Mouse (Mus musculus): ENCODE data around the gene Prokr1. TPM values are rescaled to one million over a fixed set of nuclear protein-coding genes. Genes with fewer than 3 reads are reported as not detected.
"Not testable (repeated sequence)": the region's sequence is repeated elsewhere in the genome, so short reads cannot be mapped to it uniquely, and the experiment has no call there.

The Prokr1 gene
- total RNA-seq, 1 experiment from 2014 or later, result 2.6 TPM

DNA sequence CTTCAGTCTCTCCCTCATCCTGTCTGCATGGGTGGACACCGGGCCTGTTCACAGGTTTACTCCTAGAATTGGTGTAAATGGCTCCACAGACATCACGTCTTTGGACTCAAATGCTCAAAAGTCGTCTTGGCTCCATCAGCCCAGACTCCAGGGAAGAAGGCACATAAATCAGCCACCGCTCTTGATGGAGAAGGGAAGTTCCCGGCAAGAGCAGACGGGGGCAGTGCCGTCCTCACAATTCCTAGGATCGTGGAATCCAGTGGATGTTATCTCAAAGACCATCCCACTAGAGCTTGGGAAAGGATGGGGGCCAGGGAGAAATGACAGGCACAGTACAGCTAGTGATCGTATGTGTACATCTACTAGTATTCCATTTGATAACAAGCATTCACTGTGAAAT, 12.3 kb downstream of the Prokr1 start:
- ATAC-seq (ENCODE audit: extremely low read depth, insufficient number of reproducible peaks, low FRiP score, poor library complexity, severe bottlenecking), result no peak

- ATAC-seq (ENCODE audit: extremely low read depth, insufficient number of reproducible peaks, low FRiP score, poor library complexity, severe bottlenecking), result no peak
Observed at GRCm38 (mm10) chr6:87576648-87577330, 13.8 kb downstream of the Prokr1 start.

GRCm38 (mm10) chr6:87571863-87572262, 18.7 kb downstream of the Prokr1 start:
- ATAC-seq (ENCODE audit: extremely low read depth, insufficient number of reproducible peaks, low FRiP score, poor library complexity, severe bottlenecking), result not testable (repeated sequence)

DNA sequence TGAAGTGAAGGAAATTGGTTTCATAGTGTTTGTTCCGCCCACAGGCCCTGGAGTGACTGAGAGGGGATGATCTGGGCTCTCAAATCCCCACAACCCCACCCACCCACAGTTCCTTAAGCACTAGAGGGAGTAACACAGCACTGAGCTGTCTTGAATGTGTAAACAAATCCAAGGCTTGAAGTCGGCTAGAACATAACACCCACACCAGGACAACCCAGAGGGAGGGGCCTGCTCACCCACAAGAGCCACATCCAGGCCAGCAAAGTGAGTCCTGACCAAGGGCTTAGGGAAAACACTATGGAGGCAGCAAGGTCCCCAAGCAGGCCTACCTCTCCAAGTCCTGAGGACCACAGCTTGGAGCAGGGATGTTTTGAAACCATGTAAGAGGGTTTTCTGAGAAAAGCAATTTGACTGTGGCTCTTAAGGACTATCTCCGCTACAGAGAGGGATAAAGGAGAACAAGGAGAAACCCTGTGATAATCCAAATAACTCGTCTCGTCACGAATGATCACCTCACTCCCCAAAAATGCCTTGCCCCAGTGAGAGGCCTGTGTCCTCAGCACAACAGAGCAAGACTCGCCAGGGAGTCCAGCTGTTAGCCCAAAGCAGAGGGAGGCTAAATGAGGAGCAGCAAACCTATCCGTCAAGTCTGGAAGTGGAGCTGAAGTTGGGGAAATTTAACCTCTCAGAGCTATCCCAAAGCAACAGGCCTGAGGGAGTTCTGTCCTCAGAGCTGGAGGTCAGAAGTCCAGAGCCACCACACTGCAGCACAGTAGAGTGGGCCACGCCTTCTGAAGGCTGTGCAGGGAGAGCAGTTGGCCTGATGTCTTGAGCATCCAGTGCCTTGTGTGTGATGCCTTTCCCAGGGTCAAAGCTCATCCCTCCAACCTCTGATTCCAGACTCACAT, 22.6 kb downstream of the Prokr1 start:
- ATAC-seq (ENCODE audit: extremely low read depth, insufficient number of reproducible peaks, low FRiP score, poor library complexity, severe bottlenecking), result no peak

GRCm38 (mm10) chr6:87565166-87565565, 25.4 kb downstream of the Prokr1 start:
- ATAC-seq (ENCODE audit: extremely low read depth, insufficient number of reproducible peaks, low FRiP score, poor library complexity, severe bottlenecking), result no peak

DNA sequence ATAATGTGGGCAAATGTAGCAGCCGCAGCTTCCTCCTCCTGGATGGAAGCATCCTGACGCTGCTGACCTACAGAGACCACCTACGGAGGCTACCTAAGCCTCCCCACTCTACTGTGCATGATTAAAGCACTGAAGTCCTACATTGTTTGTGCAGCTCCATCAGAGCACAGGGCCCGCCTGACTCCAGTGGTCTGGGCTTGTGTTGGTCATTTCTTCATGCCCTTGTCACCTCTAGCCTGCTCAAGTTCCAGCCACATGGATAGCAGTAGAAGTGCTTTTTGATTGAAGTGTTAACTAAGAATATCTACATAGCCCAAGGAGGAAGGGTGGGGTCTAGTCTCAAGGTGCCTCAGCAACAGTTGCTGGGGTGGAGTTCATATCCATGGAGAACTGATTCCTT, 26.2 kb downstream of the Prokr1 start:
- ATAC-seq (ENCODE audit: extremely low read depth, insufficient number of reproducible peaks, low FRiP score, poor library complexity, severe bottlenecking), result no peak

DNA sequence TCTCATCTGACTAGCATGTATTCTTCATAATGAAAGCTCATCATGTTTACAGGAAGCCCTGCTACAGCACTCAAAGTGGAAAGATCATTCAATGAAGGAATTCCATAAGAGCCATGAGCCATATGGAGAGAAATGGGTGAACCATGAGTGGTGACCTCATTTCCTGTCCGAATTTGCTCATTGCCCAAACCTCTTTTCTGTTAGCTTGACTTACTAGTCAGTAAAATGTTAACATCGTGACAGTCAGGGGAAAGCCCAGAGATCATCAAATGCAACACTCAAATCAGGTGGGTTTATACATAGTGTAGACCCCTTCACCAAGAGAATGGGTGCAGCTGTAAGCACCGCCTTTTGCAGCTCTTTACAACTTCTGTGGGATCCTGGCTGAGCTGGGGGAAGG, 36.8 kb downstream of the Prokr1 start:
- no peak for ATAC-seq (ENCODE audit: extremely low read depth, insufficient number of reproducible peaks, low FRiP score, poor library complexity, severe bottlenecking)

DNA sequence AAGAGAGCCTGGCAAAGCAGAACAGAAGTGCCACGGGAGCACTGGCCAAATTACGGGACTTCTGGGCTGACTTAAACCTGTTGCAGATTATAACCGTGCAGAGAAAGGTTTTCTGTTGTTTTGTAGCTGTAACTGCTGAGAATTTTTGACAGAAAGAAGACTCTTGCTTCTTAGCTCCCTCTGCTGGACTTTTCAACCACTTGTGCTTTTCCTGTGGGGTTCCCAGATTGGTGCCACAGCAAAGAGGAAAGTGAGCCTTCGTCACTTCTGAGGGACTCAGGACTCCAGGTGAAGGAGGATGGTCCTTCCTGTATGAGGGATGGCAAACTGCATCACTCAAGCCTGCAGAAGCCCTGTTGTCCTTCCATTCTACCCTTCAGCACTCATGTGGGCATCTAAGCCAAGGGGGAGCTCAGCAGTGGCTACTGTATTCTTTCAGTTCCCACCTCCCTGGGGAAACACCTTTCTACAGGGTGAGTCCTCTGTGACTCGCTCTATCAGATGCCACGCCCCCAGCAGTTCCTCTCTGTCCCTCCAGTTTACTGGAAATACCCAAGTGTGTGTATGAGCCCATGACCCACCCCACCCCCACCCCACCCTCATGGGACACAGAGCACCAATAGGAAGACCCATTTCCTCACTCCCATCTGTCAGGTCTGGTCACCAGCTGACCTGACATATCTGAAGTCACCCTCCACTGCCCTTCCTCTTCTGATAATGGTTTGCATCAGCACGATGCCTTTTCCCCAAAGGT, 38.3 kb downstream of the Prokr1 start:
- ATAC-seq (ENCODE audit: extremely low read depth, insufficient number of reproducible peaks, low FRiP score, poor library complexity, severe bottlenecking), result peak; percentile 86

GRCm38 (mm10) chr6:87547836-87548235, 42.7 kb downstream of the Prokr1 start:
- no peak; the same call in 1 of the 2 replicates for ATAC-seq (ENCODE audit: extremely low read depth, insufficient number of reproducible peaks, low FRiP score, poor library complexity, severe bottlenecking)

GRCm38 (mm10) chr6:87547431-87547830, 43.1 kb downstream of the Prokr1 start:
- no peak for ATAC-seq (ENCODE audit: extremely low read depth, insufficient number of reproducible peaks, low FRiP score, poor library complexity, severe bottlenecking)

- no peak for ATAC-seq (ENCODE audit: extremely low read depth, insufficient number of reproducible peaks, low FRiP score, poor library complexity, severe bottlenecking)
Observed at GRCm38 (mm10) chr6:87545331-87546217, 45.0 kb downstream of the Prokr1 start.

DNA sequence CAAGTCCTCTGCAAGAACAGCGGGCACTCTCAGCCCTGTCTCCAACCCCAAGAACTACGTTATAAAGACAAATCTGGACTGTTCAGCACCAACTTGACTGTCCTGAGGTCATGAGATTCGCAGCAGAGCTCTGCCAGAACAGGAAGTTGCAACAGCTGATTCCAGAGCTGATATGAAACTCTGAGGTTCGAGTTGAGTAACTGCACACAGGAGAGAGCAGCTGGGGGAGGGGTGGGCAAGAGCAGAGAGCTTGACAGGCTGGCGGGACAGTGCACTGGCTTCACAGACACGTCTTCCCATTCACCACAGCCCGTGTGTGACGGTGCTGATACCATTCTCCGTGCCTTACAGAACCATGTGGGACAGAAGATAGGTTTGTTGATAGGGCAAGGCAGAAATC, 48.5 kb downstream of the Prokr1 start:
- peak; percentile 73 for ATAC-seq (ENCODE audit: extremely low read depth, insufficient number of reproducible peaks, low FRiP score, poor library complexity, severe bottlenecking)

GRCm38 (mm10) chr6:87541171-87541571, 49.4 kb downstream of the Prokr1 start:
- peak; percentile 83 for ATAC-seq (ENCODE audit: extremely low read depth, insufficient number of reproducible peaks, low FRiP score, poor library complexity, severe bottlenecking)

DNA sequence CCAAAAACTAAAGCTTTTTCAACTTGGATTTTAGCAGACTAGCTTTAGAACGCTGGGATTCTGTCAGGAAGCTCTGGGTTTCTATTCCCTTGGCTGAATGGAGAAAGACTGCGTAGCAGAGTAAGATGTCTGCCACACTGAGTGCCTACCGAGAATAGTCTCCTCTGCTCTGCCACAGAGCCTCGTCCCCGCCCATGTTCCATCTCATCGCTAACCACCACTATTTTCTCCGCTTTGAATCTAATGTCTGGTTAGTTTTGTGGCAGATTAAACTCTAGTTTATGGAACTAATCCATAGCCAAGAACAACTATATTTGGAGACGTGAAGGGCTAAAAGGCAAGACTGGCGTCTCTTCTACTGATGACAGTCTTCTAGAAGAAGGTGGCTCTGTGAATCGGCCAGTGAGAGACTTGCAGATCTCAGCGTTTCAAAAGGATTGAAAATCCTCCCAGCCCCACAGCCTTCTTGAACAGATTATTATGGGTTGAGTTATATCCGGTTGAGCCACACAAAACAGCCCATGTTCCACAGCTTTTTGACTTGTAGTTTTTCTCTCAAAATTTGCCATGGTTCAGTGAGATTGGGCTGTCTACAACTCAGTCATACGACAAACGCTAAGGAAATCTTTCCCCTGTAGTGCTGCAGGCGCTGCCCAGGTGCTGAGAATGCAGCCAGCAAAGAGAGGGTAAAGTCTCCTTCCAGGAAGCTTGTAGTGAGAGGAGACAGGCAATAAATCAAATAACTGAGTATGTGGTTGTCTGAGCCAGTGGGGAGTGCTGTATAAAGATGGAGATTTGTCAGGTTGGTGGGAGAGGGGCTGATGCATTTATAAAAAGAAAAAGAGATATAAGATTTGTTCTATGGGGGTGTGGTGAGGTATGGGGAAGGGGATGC, 51.9 kb downstream of the Prokr1 start:
- no peak for ATAC-seq (ENCODE audit: extremely low read depth, insufficient number of reproducible peaks, low FRiP score, poor library complexity, severe bottlenecking)

- ATAC-seq (ENCODE audit: extremely low read depth, insufficient number of reproducible peaks, low FRiP score, poor library complexity, severe bottlenecking), result no peak
Observed at GRCm38 (mm10) chr6:87537678-87538077, 52.9 kb downstream of the Prokr1 start.

- no peak for ATAC-seq (ENCODE audit: extremely low read depth, insufficient number of reproducible peaks, low FRiP score, poor library complexity, severe bottlenecking)
Observed at GRCm38 (mm10) chr6:87536270-87536669, 54.3 kb downstream of the Prokr1 start.

- no peak for ATAC-seq (ENCODE audit: extremely low read depth, insufficient number of reproducible peaks, low FRiP score, poor library complexity, severe bottlenecking)
Observed at GRCm38 (mm10) chr6:87535651-87536050, 54.9 kb downstream of the Prokr1 start.

Measured in neutrophil, adult 5-6 weeks (primary cell).